Mouse (Mus musculus) G1E (cell line): ENCODE results near the gene Tmf1. TPM values are rescaled to one million over a fixed set of nuclear protein-coding genes. Genes with fewer than 3 reads are reported as not detected.
A peak's percentile ranks its signal among the peaks of the same experiment; 100 is the strongest.

ENCODE experiments used
- ATAC-seq: 2 replicates; pipeline ENCODE4 v1.8.0; 2016; ENCODE audit warnings: mild to moderate bottlenecking; ENCODE audit not compliant: insufficient number of reproducible peaks, poor library complexity, low FRiP score, severe bottlenecking; ENCODE audit errors: extremely low read depth
- DNase-seq: peaks from one replicate; pipeline ENCODE4 v3.0.0; 2012; ENCODE audit warnings: low spot score
- H3K27me3 ChIP-seq: 2 replicates; pipeline ENCODE4 v1.6.1; 2012; ENCODE audit warnings: mild to moderate bottlenecking, low read length, inconsistent platforms; ENCODE audit not compliant: insufficient read depth
- H3K36me3 ChIP-seq: replicated peaks from 2 replicates; pipeline ENCODE3; 2012; ENCODE audit warnings: mild to moderate bottlenecking, inconsistent platforms
- H3K4me1 ChIP-seq: 2 replicates; pipeline ENCODE4 v1.6.1; 2012; ENCODE audit warnings: low read depth, low read length, inconsistent platforms, mixed read lengths; ENCODE audit not compliant: insufficient read depth
- H3K4me3 ChIP-seq: 2 replicates; pipeline ENCODE4 v1.5.1; 2012; ENCODE audit warnings: low read depth, mild to moderate bottlenecking, inconsistent platforms, low read length, moderate library complexity, mixed read lengths
- H3K9me3 ChIP-seq: replicated peaks from 2 replicates; pipeline ENCODE4 v1.6.1; 2012; ENCODE audit warnings: inconsistent platforms
- CTCF ChIP-seq: IDR thresholded peaks from 2 replicates; pipeline ENCODE4 v1.5.1; 2012; ENCODE audit warnings: low read depth, low read length, inconsistent platforms, mixed read lengths
- GATA1 ChIP-seq: IDR thresholded peaks from 2 replicates; pipeline ENCODE4 v1.6.1; 2012; ENCODE audit warnings: borderline replicate concordance, low read length, inconsistent platforms, mixed read lengths
- GATA2 ChIP-seq: IDR thresholded peaks from 2 replicates; pipeline ENCODE4 v1.6.1; 2012; ENCODE audit warnings: low read depth, low read length, inconsistent platforms, borderline replicate concordance
- POLR2AphosphoS5 ChIP-seq: IDR thresholded peaks from 2 replicates; pipeline ENCODE4 v1.6.1; 2012; ENCODE audit warnings: low read depth, low read length, inconsistent platforms; ENCODE audit not compliant: insufficient replicate concordance
- TAL1 ChIP-seq: conservative IDR thresholded peaks from 2 replicates; pipeline ENCODE4 v1.6.1; 2012; ENCODE audit warnings: low read depth, low read length, inconsistent platforms, mixed read lengths
- polyA plus RNA-seq: library from polyadenylated mRNA; stranded (reverse); fragments of >175 nt; gene quantifications from 2 replicates; pipeline ENCODE4 v1.2.3, GENCODE M21; 2012
- total RNA-seq, 2 experiments: library from RNA; stranded (forward) in 1 of 2; stranded (reverse) in 1 of 2; fragments of 200-1000 nt in 1 of 2; fragments of >200 nt in 1 of 2; fragmentation: Nextera tagmentation in 1 of 2; gene quantifications; 2 replicates each; pipeline ENCODE4 v1.2.3; 2014 to 2017

Gene Tmf1
- 36.2 and 38.5 TPM in 2 replicates for total RNA-seq (2014; fragmentation: Nextera tagmentation)
- 76.1 and 121 TPM in 2 replicates for total RNA-seq (2017)
- 6.6 and 7.5 TPM in 2 replicates for polyA plus RNA-seq

DNA sequence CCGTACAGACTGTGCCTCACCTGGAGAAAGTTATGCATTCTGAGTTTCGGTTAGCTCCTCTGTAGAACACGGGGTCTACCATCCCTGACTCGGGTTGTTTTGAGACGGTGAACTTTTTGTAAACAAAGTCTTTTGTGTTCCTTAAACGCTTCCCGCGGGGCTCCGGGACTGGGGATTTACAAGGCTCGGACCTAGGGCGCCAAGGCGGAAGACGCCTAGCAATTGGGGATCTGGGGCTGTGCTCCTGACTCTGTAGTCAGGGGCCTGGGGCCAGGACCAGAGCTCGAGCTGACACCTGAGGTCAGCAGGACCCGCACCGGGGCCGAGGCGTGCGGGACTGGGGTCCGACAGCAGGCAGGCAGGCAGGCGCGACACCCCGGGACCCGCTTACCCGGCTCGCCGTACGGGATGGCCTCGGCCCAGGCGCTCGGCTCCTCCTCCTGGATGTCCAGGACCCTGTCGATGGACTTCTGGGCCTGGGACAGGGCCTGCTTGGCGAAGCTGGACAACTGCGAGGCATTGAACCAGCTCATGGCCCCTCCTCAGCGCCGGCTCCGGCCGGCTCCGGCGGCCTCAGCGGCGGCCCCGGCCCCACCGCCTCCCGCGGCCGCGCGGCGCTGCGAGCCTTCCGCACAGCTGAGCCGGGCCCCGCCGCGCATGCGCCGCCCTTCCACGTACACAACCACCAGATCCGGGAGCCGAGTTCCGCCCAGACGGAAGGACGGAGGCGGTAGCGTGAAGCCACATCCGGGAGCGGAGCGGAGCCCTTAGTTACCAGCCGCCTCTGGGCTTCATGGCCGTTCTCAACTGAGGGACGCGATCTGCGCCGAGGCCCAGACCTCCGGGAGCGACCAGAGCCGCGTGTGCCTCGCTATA is at the start of gene Tmf1:
Tmf1 (minus strand) TSS at position 632 of the 876 bp plus-strand sequence.
- TF ChIP-seq TAL1 (no peak), CTCF (no peak), GATA1 (no peak), GATA2 (no peak), POLR2AphosphoS5 (no peak)
- peaks cover 26% of the 10 kb centered on the region for H3K4me1 ChIP-seq
- ATAC-seq: peak; percentile 91

DNA sequence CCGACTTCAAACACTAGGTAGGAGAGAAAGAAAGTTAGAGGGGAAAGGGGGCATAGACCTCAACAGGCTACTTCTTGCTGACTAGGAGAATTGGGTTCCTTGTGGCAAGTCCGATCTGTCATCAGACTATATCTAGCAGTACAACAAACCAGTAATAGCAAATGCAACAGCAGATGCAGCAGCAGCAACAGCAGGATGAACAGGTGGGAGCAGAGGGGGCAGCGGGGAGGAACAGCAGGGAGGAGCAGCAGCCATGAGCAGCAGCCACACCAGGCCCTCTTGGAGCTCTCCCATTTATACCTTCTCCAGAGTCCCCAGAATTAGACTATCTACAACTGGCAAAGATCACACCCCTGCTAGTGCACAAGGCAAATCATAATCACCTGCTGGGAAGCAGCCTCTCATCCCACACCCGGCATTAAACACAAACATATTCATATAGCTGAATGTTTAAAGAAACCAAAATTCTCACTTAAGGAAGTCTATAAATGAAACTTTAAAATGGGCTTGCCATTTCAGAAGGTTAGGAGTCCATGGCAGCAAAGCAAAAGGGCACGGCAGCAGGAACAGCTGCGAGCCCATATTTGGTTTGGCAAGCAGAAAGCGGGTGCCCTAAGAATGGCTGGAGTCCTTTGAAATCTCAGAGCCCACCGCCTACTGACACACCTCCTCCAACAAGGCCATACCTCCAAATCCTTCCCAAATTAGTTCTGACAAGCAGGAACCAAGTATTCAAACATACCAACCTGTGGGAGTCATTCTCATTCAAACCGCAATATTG is 48.3 kb upstream of the Tmf1 start:
- Histone ChIP-seq H3K4me3 (no peak overlapping the region), H3K4me1 (peaks cover 31% of the 10 kb centered on the region), H3K36me3 (peaks cover 87% of the 10 kb centered on the region), H3K9me3 (no peaks in the 10 kb centered on the region), H3K27me3 (no peaks in the 10 kb centered on the region)
- no peak for ATAC-seq
- DNase-seq: no peak
- no peak for TF ChIP-seq POLR2AphosphoS5
- TF ChIP-seq GATA2: no peak
- TF ChIP-seq GATA1: no peak
- no peak for TF ChIP-seq CTCF
- no peak for TF ChIP-seq TAL1

More for the DNA sequence above, at the start of gene Tmf1:
- Histone ChIP-seq H3K27me3 (no peaks in the 10 kb centered on the region), H3K4me3 (peak within 1 kb of the TSS; percentile 92), H3K36me3 (peaks cover 37% of the 10 kb centered on the region), H3K9me3 (no peaks in the 10 kb centered on the region)
- DNase-seq: peak; percentile 93

- TF ChIP-seq GATA1 (no peak), TAL1 (no peak), POLR2AphosphoS5 (no peak)
- H3K4me1 ChIP-seq: peaks cover 43% of the 10 kb centered on the region
- ATAC-seq (peak; percentile 37; the same call in 1 of the 2 replicates), DNase-seq (no peak)
- H3K36me3 ChIP-seq: peaks cover 87% of the 10 kb centered on the region
- no peak overlapping the region for H3K4me3 ChIP-seq
- no peaks in the 10 kb centered on the region for H3K27me3 ChIP-seq
- no peaks in the 10 kb centered on the region for H3K9me3 ChIP-seq
Measured at GRCm38 (mm10) chr6:97226083-97226491, 47.2 kb upstream of the Tmf1 start.

- no peaks in the 10 kb centered on the region for H3K27me3 ChIP-seq
- peaks cover 83% of the 10 kb centered on the region for H3K36me3 ChIP-seq
- TF ChIP-seq CTCF (no peak), POLR2AphosphoS5 (no peak), TAL1 (no peak), GATA2 (no peak), GATA1 (no peak)
- H3K9me3 ChIP-seq: no peaks in the 10 kb centered on the region
- peaks cover 50% of the 10 kb centered on the region for H3K4me1 ChIP-seq
- no peak overlapping the region for H3K4me3 ChIP-seq
- no peak for DNase-seq
- no peak for ATAC-seq
Measured at GRCm38 (mm10) chr6:97224505-97224904, 45.6 kb upstream of the Tmf1 start.

- Histone ChIP-seq H3K36me3 (peaks cover 84% of the 10 kb centered on the region), H3K4me1 (peaks cover 50% of the 10 kb centered on the region), H3K27me3 (no peaks in the 10 kb centered on the region), H3K4me3 (no peak overlapping the region), H3K9me3 (no peaks in the 10 kb centered on the region)
- ATAC-seq (no peak), DNase-seq (no peak)
- TF ChIP-seq GATA1: no peak
- no peak for TF ChIP-seq CTCF
- TF ChIP-seq GATA2: no peak
- no peak for TF ChIP-seq TAL1
- no peak for TF ChIP-seq POLR2AphosphoS5
Measured at GRCm38 (mm10) chr6:97223566-97223965, 44.6 kb upstream of the Tmf1 start.

GRCm38 (mm10) chr6:97222931-97223467 is 44.1 kb upstream of the Tmf1 start:
- ATAC-seq (no peak), DNase-seq (no peak)
- H3K4me3 ChIP-seq: no peak overlapping the region
- no peak for TF ChIP-seq CTCF
- peaks cover 50% of the 10 kb centered on the region for H3K4me1 ChIP-seq
- H3K36me3 ChIP-seq: peaks cover 83% of the 10 kb centered on the region
- H3K9me3 ChIP-seq: no peaks in the 10 kb centered on the region
- H3K27me3 ChIP-seq: no peaks in the 10 kb centered on the region
